Mouse (Mus musculus) megakaryocyte progenitor cell, adult 5-6 weeks (primary cell): ENCODE measurements at regions not wholly inside any gene's neighbourhood (a gene's known extent, or its start where the extent isn't known, plus 50 kb on each side); places are given as distances from the start of the nearest gene placed in this dataset.

Source experiments
- ATAC-seq: replicated peaks from 2 replicates; pipeline ENCODE4 v1.8.0; 2016; ENCODE audit warnings: mild to moderate bottlenecking, moderate TSS enrichment, inconsistent platforms; ENCODE audit not compliant: poor library complexity

GRCm38 (mm10) chr17:81185685-81186084, 120.8 kb upstream of the Thumpd2 start:
- peak; percentile 62 for ATAC-seq

- no peak for ATAC-seq
Observed at GRCm38 (mm10) chr17:81180813-81181424, 116.0 kb upstream of the Thumpd2 start.

GRCm38 (mm10) chr17:81176306-81176705, 111.4 kb upstream of the Thumpd2 start:
- no peak for ATAC-seq

- ATAC-seq = no peak
Observed at GRCm38 (mm10) chr17:81175877-81176276, 111.0 kb upstream of the Thumpd2 start.

GRCm38 (mm10) chr17:81172943-81173342, 108.1 kb upstream of the Thumpd2 start:
- no peak for ATAC-seq

- ATAC-seq = no peak
Observed at GRCm38 (mm10) chr17:81169118-81169517, 104.2 kb upstream of the Thumpd2 start.

- no peak for ATAC-seq
Observed at GRCm38 (mm10) chr17:81150730-81151129, 85.8 kb upstream of the Thumpd2 start.

GRCm38 (mm10) chr17:81134702-81135101, 69.8 kb upstream of the Thumpd2 start:
- no peak for ATAC-seq

- no peak for ATAC-seq
Observed at GRCm38 (mm10) chr17:81133227-81133626, 68.3 kb upstream of the Thumpd2 start.
